Mouse (Mus musculus): Measurements from ENCODE around the gene Slc15a4.

GRCm38 (mm10) chr5:127639635-127640034 lies 6.9 kb upstream of the Slc15a4 start:
- no peak for TF ChIP-seq POLR2A (IDR thresholded peaks at IDR 0.05; ENCODE audit: insufficient read depth, low read depth, low read length)
- TF ChIP-seq CTCF (IDR thresholded peaks at IDR 0.05; ENCODE audit: insufficient read depth, low read depth, low read length), result no peak

Data from olfactory bulb, adult 2 months (tissue).